11 mouse cellular contexts compared by ENCODE assay signal in the genomic region with DNA sequence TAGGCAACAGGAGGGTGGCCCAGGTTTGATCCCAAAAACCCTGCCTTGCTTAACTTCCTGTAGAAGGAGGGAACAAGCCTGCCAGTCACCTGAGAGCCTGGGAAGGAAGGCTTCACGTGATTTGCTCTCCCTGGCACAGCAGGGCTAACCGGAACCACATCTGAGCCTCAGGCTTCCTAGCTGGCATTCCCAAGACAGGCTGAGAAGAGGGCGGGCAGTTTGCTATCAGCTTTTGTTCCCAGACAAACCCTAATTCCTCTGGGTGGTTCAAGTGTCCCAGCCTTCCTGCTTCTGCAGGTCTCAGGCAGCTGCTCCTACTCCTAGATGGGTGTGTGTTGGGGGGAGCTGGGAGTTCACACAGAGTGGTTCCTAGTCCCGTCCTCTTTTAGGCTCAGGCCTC. TPM values are rescaled to one million over a fixed set of nuclear protein-coding genes. Genes with fewer than 3 reads are reported as not detected.
DNase-seq lines count a peak whose midpoint lies in the region; ATAC-seq and TF ChIP-seq lines count a peak whose summit lies in the region.
"Had no signal": no experiment of that assay in that cellular context is flagged by ENCODE, and none has a peak within 500 bp of the region (broad histone marks: within the 10 kb centered on the region; RNA-seq: fewer than 3 reads in every experiment).

No protein-coding gene starts in this region.

- WGBS in heart, embryonic 11.5 days (ENCODE audit: insufficient replicate concordance) = 27% methylated on average over 4 of the region's 4 CpGs
- WGBS in embryonic facial prominence, embryonic 14.5 days = 28% methylated on average over 4 of the region's 4 CpGs
- WGBS in lung, embryonic 14.5 days = 42% methylated on average over 4 of the region's 4 CpGs

- no peak overlapping the region for H3K4me3 ChIP-seq in heart, embryonic 11.5 days (ENCODE audit: low read depth, low read length)
- no peak overlapping the region for H3K4me3 ChIP-seq in embryonic facial prominence, embryonic 14.5 days (ENCODE audit: low read depth, low read length)
- H3K4me3 ChIP-seq in lung, embryonic 14.5 days (ENCODE audit: low read depth, low read length) = no peak overlapping the region
- no peak overlapping the region for H3K4me3 ChIP-seq in gastrocnemius, adult 2 months
- H3K4me3 ChIP-seq: liver, embryonic 12.5 days had no signal

- TF ChIP-seq CTCF in lung, embryonic 14.5 days (IDR thresholded peaks at IDR 0.05; ENCODE audit: low read depth) = no peak
- TF ChIP-seq CTCF in gastrocnemius, adult 2 months (IDR thresholded peaks at IDR 0.05) = no peak

- no peak overlapping the region for H3K4me2 ChIP-seq in heart, embryonic 11.5 days
- H3K4me2 ChIP-seq in embryonic facial prominence, embryonic 14.5 days (ENCODE audit: low read depth, low read length) = no peak overlapping the region
- H3K4me2 ChIP-seq in lung, embryonic 14.5 days = no peak overlapping the region
- H3K4me2 ChIP-seq: liver, embryonic 12.5 days had no signal

- H3K27ac ChIP-seq in heart, embryonic 11.5 days (ENCODE audit: low read depth, low read length) = no peak overlapping the region
- peak overlapping the region; percentile 78 for H3K27ac ChIP-seq in embryonic facial prominence, embryonic 14.5 days (replicated peaks; ENCODE audit: low read depth, low read length)
- H3K27ac ChIP-seq in lung, embryonic 14.5 days (ENCODE audit: low read depth) = peak overlapping the region; percentile 50; the same call in 1 of the 2 replicates
- H3K27ac ChIP-seq in gastrocnemius, adult 2 months = no peak overlapping the region
- H3K27ac ChIP-seq: liver, embryonic 12.5 days had no signal

- no peak for DNase-seq in heart, postnatal 36 days
- peak; percentile 35 for DNase-seq in 3T3-L1 (ENCODE audit: low read depth, low spot score)
- peak; percentile 86 for DNase-seq in embryonic facial prominence, embryonic 14.5 days (ENCODE audit: low spot score)
- DNase-seq in lung, embryonic 14.5 days = peak; percentile 30
- DNase-seq in left cerebral cortex, postnatal 10 days (ENCODE audit: extremely low spot score in 1 of 2, low spot score in 2 of 2) = no peak
- no peak for DNase-seq in gastrocnemius, adult 2 months

- peaks cover 13% of the 10 kb centered on the region for H3K4me1 ChIP-seq in heart, embryonic 11.5 days (ENCODE audit: control insufficient read depth, insufficient read depth, low read length)
- H3K4me1 ChIP-seq in embryonic facial prominence, embryonic 14.5 days (ENCODE audit: control insufficient read depth, insufficient read depth, low read length) = peaks cover 34% of the 10 kb centered on the region
- H3K4me1 ChIP-seq in lung, embryonic 14.5 days (ENCODE audit: insufficient read depth) = no peaks in the 10 kb centered on the region

- no peaks in the 10 kb centered on the region for H3K36me3 ChIP-seq in heart, embryonic 11.5 days (ENCODE audit: control insufficient read depth, insufficient read depth, low read length)
- H3K36me3 ChIP-seq in embryonic facial prominence, embryonic 14.5 days (ENCODE audit: control insufficient read depth, insufficient read depth, low read length) = no peaks in the 10 kb centered on the region
- peaks cover 20% of the 10 kb centered on the region; the same call in 1 of the 2 replicates for H3K36me3 ChIP-seq in lung, embryonic 14.5 days (ENCODE audit: insufficient read depth)
- H3K36me3 ChIP-seq: liver, embryonic 12.5 days had no signal

- H3K9ac ChIP-seq in heart, embryonic 11.5 days (ENCODE audit: low read depth, low read length) = 0 out of 2 replicates have a peak overlapping the region, but pooled peaks have one; percentile 39
- no peak overlapping the region for H3K9ac ChIP-seq in embryonic facial prominence, embryonic 14.5 days (ENCODE audit: low read depth, low read length)
- peak overlapping the region; percentile 16; the same call in 1 of the 2 replicates for H3K9ac ChIP-seq in lung, embryonic 14.5 days
- H3K9ac ChIP-seq: liver, embryonic 12.5 days had no signal

- intact Hi-C loops in heart, postnatal 36 days (cut with DNase I) = no loop called here
- intact Hi-C loops in left cerebral cortex, postnatal 10 days (cut with DNase I) = no loop called here
- intact Hi-C loops in gastrocnemius, adult 2 months (cut with DNase I) = no loop called here

- no peaks in the 10 kb centered on the region for H3K9me3 ChIP-seq in heart, embryonic 11.5 days (replicated peaks; ENCODE audit: control insufficient read depth, low read length)
- H3K9me3 ChIP-seq in embryonic facial prominence, embryonic 14.5 days (ENCODE audit: control insufficient read depth, low read length) = no peaks in the 10 kb centered on the region
- H3K9me3 ChIP-seq in lung, embryonic 14.5 days (ENCODE audit: low read depth, low read length) = no peaks in the 10 kb centered on the region
- H3K9me3 ChIP-seq: liver, embryonic 12.5 days had no signal

- ATAC-seq in heart, embryonic 11.5 days (replicated peaks; ENCODE audit: insufficient number of reproducible peaks, low FRiP score, low TSS enrichment) = no peak
- peak; percentile 81 for ATAC-seq in embryonic facial prominence, embryonic 14.5 days (ENCODE audit: low read depth)
- no peak for ATAC-seq in lung, embryonic 14.5 days (ENCODE audit: insufficient read depth)
- no peak for ATAC-seq in granulocyte monocyte progenitor cell, adult 5-6 weeks (replicated peaks; ENCODE audit: poor library complexity, severe bottlenecking)
- ATAC-seq: CD4-positive, CD25-positive, alpha-beta regulatory T cell, adult 4 months; liver, embryonic 12.5 days had no signal

- H3K27me3 ChIP-seq in heart, embryonic 11.5 days (ENCODE audit: control insufficient read depth, insufficient read depth, low read length) = no peaks in the 10 kb centered on the region
- no peaks in the 10 kb centered on the region for H3K27me3 ChIP-seq in embryonic facial prominence, embryonic 14.5 days (replicated peaks; ENCODE audit: control insufficient read depth, insufficient read depth, low read length)
- no peaks in the 10 kb centered on the region for H3K27me3 ChIP-seq in lung, embryonic 14.5 days (ENCODE audit: insufficient read depth, low read length)
- H3K27me3 ChIP-seq: liver, embryonic 12.5 days had no signal

RNA-seq across cellular contexts. Expression of a gene that starts 15.2 kb away (rescaled TPM):
- polyA plus RNA-seq in heart, embryonic 11.5 days (2014; fragmentation: Nextera tagmentation; extraction: Ambion mirVana) = 81.7 and 85.3 TPM in 2 replicates
- 10 to 100 TPM; 17.9 to 21.3 TPM for total RNA-seq in heart, postnatal 36 days (2021)
- 107 and 110 TPM in 2 replicates for polyA plus RNA-seq in embryonic facial prominence, embryonic 14.5 days (2014; fragmentation: Nextera tagmentation; extraction: Ambion mirVana)
- 94.9 and 98.5 TPM in 2 replicates for polyA plus RNA-seq in lung, embryonic 14.5 days (2014; fragmentation: Nextera tagmentation; extraction: Ambion mirVana)
- 10 to 100 TPM; 83.9 to 86.8 TPM for total RNA-seq in left cerebral cortex, postnatal 10 days (2021)
- 93.4 and 126 TPM in 2 replicates for total RNA-seq in granulocyte monocyte progenitor cell, adult 5-6 weeks (2014; fragmentation: Nextera tagmentation)
- 32.8 and 33.4 TPM in 2 replicates for total RNA-seq in granulocyte monocyte progenitor cell, adult 5-6 weeks (2017)
- 10 to 100 TPM; 11.1 to 14.1 TPM for total RNA-seq in gastrocnemius, adult 2 months (2021)

RNA-seq across cellular contexts. Expression of a gene that starts 19.1 kb away (rescaled TPM):
- polyA plus RNA-seq in heart, embryonic 11.5 days (2014; fragmentation: Nextera tagmentation; extraction: Ambion mirVana) = 0.31 and 0.51 TPM in 2 replicates
- under 1 TPM in 1 of 2 experiments, not detected in 1; 0.43 TPM for total RNA-seq in heart, postnatal 36 days (2021)
- 0.38 and 1.1 TPM in 2 replicates for polyA plus RNA-seq in embryonic facial prominence, embryonic 14.5 days (2014; fragmentation: Nextera tagmentation; extraction: Ambion mirVana)
- polyA plus RNA-seq in lung, embryonic 14.5 days (2014; fragmentation: Nextera tagmentation; extraction: Ambion mirVana) = 0.50 and 0.70 TPM in 2 replicates
- total RNA-seq in left cerebral cortex, postnatal 10 days (2021) = 10 to 100 TPM; 13.5 to 13.6 TPM
- total RNA-seq in granulocyte monocyte progenitor cell, adult 5-6 weeks (2014; fragmentation: Nextera tagmentation) = 1.8 TPM in 1 of 2 replicates, not detected in the other
- not detected in 2 replicates for total RNA-seq in granulocyte monocyte progenitor cell, adult 5-6 weeks (2017)
- total RNA-seq in gastrocnemius, adult 2 months (2021) = not detected
- total RNA-seq: heart, postnatal 25 days had no signal
- polyA plus RNA-seq: CD4-positive, CD25-positive, alpha-beta regulatory T cell, adult 4 months; liver, embryonic 12.5 days had no signal

RNA-seq across cellular contexts. Expression of a gene that starts 20.0 kb away (rescaled TPM):
- 0.17 TPM in 1 of 2 replicates, not detected in the other for polyA plus RNA-seq in heart, embryonic 11.5 days (2014; fragmentation: Nextera tagmentation; extraction: Ambion mirVana)
- not detected for total RNA-seq in heart, postnatal 36 days (2021)
- 0.13 and 0.18 TPM in 2 replicates for polyA plus RNA-seq in embryonic facial prominence, embryonic 14.5 days (2014; fragmentation: Nextera tagmentation; extraction: Ambion mirVana)
- polyA plus RNA-seq in lung, embryonic 14.5 days (2014; fragmentation: Nextera tagmentation; extraction: Ambion mirVana) = 0.20 TPM in 1 of 2 replicates, not detected in the other
- 1 to 10 TPM in 1 of 2 experiments, under 1 TPM in 1; 0.81 to 1.2 TPM for total RNA-seq in left cerebral cortex, postnatal 10 days (2021)
- not detected in 2 replicates for total RNA-seq in granulocyte monocyte progenitor cell, adult 5-6 weeks (2014; fragmentation: Nextera tagmentation)
- total RNA-seq in granulocyte monocyte progenitor cell, adult 5-6 weeks (2017) = not detected in 2 replicates
- total RNA-seq in gastrocnemius, adult 2 months (2021) = not detected
- total RNA-seq: heart, postnatal 25 days had no signal
- polyA plus RNA-seq: CD4-positive, CD25-positive, alpha-beta regulatory T cell, adult 4 months; liver, embryonic 12.5 days had no signal

RNA-seq across cellular contexts. Expression of a gene that starts 20.4 kb away (rescaled TPM):
- 5.2 and 5.3 TPM in 2 replicates for polyA plus RNA-seq in heart, embryonic 11.5 days (2014; fragmentation: Nextera tagmentation; extraction: Ambion mirVana)
- 10 to 100 TPM in 1 of 2 experiments, 1 to 10 TPM in 1; 8.9 to 10.6 TPM for total RNA-seq in heart, postnatal 36 days (2021)
- 16.3 and 19.2 TPM in 2 replicates for polyA plus RNA-seq in embryonic facial prominence, embryonic 14.5 days (2014; fragmentation: Nextera tagmentation; extraction: Ambion mirVana)
- 18.4 and 19.9 TPM in 2 replicates for polyA plus RNA-seq in lung, embryonic 14.5 days (2014; fragmentation: Nextera tagmentation; extraction: Ambion mirVana)
- total RNA-seq in left cerebral cortex, postnatal 10 days (2021) = 10 to 100 TPM; 28.2 to 28.9 TPM
- 2.4 and 3.8 TPM in 2 replicates for total RNA-seq in granulocyte monocyte progenitor cell, adult 5-6 weeks (2014; fragmentation: Nextera tagmentation)
- 1.3 and 1.5 TPM in 2 replicates for total RNA-seq in granulocyte monocyte progenitor cell, adult 5-6 weeks (2017)
- 1 to 10 TPM; 1.8 to 3.1 TPM for total RNA-seq in gastrocnemius, adult 2 months (2021)

RNA-seq across cellular contexts. Expression of a gene that starts 31.4 kb away (rescaled TPM):
- polyA plus RNA-seq in heart, embryonic 11.5 days (2014; fragmentation: Nextera tagmentation; extraction: Ambion mirVana) = 32.9 and 40.9 TPM in 2 replicates
- total RNA-seq in heart, postnatal 36 days (2021) = 10 to 100 TPM; 18.7 to 21.7 TPM
- polyA plus RNA-seq in embryonic facial prominence, embryonic 14.5 days (2014; fragmentation: Nextera tagmentation; extraction: Ambion mirVana) = 39.4 and 41.0 TPM in 2 replicates
- 22.0 and 23.8 TPM in 2 replicates for polyA plus RNA-seq in lung, embryonic 14.5 days (2014; fragmentation: Nextera tagmentation; extraction: Ambion mirVana)
- 10 to 100 TPM; 32.3 to 32.6 TPM for total RNA-seq in left cerebral cortex, postnatal 10 days (2021)
- 37.5 and 51.7 TPM in 2 replicates for total RNA-seq in granulocyte monocyte progenitor cell, adult 5-6 weeks (2014; fragmentation: Nextera tagmentation)
- 26.0 and 31.9 TPM in 2 replicates for total RNA-seq in granulocyte monocyte progenitor cell, adult 5-6 weeks (2017)
- 10 to 100 TPM in 1 of 2 experiments, 1 to 10 TPM in 1; 8.7 to 21.6 TPM for total RNA-seq in gastrocnemius, adult 2 months (2021)

Comparison
In these comparisons a context has a peak if more than half of its experiments do, and no peak if none do; other contexts are left out.
1. H3K27ac ChIP-seq: peak in embryonic facial prominence, embryonic 14.5 days (single experiment) and lung, embryonic 14.5 days (single experiment); none in heart, embryonic 11.5 days (single experiment) and gastrocnemius, adult 2 months (single experiment).
2. DNase-seq: peak in 3T3-L1 (single experiment), embryonic facial prominence, embryonic 14.5 days (single experiment) and lung, embryonic 14.5 days (single experiment); none in heart, postnatal 36 days (0 of 2), left cerebral cortex, postnatal 10 days (0 of 2) and gastrocnemius, adult 2 months (single experiment).
3. RNA of a gene that starts 19.1 kb away (total RNA-seq): 13.5 to 13.6 TPM in left cerebral cortex, postnatal 10 days; 0.43 TPM in heart, postnatal 36 days, 1.8 TPM in granulocyte monocyte progenitor cell, adult 5-6 weeks and not detected in gastrocnemius, adult 2 months; every median in the first group is over 4 times any median in the second.